ENCODE assay signal across 16 mouse cellular contexts in the genomic region with DNA sequence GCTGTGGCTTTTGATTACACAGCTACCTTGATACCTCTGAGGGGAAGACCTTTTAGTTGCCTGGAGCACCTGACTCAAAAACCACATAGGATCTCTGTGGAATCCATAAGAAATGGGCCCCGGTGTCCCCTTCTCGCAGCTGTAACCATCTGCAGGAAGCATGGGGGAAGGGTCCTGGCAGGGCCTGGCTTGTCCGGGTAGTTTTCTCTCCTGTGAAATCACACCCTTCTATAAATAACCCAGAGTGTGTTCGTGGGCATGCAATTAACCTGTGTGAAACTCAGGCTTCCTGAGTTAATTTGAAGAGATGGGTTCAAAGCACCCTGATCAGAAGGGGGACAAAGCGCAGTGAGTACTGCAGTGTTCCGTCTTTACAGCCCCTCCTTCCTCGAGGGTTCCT. TPM values are rescaled to one million over a fixed set of nuclear protein-coding genes. Genes with fewer than 3 reads are reported as not detected.
DNase-seq lines count a peak whose midpoint lies in the region; ATAC-seq and TF ChIP-seq lines count a peak whose summit lies in the region.
"Had no signal": no experiment of that assay in that cellular context is flagged by ENCODE, and none has a peak within 500 bp of the region (broad histone marks: within the 10 kb centered on the region; RNA-seq: fewer than 3 reads in every experiment).

No protein-coding gene starts in this region.

- no peaks in the 10 kb centered on the region for H3K27me3 ChIP-seq in heart, embryonic 16.5 days (ENCODE audit: control insufficient read depth, insufficient read depth, low read length)
- no peaks in the 10 kb centered on the region for H3K27me3 ChIP-seq in embryonic facial prominence, embryonic 14.5 days (replicated peaks; ENCODE audit: control insufficient read depth, insufficient read depth, low read length)
- no peaks in the 10 kb centered on the region for H3K27me3 ChIP-seq in cerebellum, adult 2 months (ENCODE audit: control insufficient read depth, insufficient read depth, low read length)
- H3K27me3 ChIP-seq: lung, embryonic 15.5 days; megakaryocyte, embryonic 14.5 days; neural tube, embryonic 12.5 days had no signal

- intact Hi-C loops in heart, postnatal 36 days (cut with DNase I) = no loop called here

- no peaks in the 10 kb centered on the region for H3K9me3 ChIP-seq in heart, embryonic 16.5 days (replicated peaks; ENCODE audit: control insufficient read depth, low read length)
- no peaks in the 10 kb centered on the region for H3K9me3 ChIP-seq in embryonic facial prominence, embryonic 14.5 days (ENCODE audit: control insufficient read depth, low read length)
- H3K9me3 ChIP-seq: lung, embryonic 15.5 days; neural tube, embryonic 12.5 days had no signal

- no peak for ATAC-seq in heart, embryonic 16.5 days (replicated peaks; ENCODE audit: extremely low read depth, insufficient read depth, low FRiP score)
- no peak for ATAC-seq in embryonic facial prominence, embryonic 14.5 days (ENCODE audit: low read depth)
- peak; percentile 7 for ATAC-seq in inflammation-experienced regulatory T-cells, adult 6 months

- H3K4me3 ChIP-seq in heart, embryonic 16.5 days (ENCODE audit: low read length) = no peak overlapping the region
- H3K4me3 ChIP-seq in embryonic facial prominence, embryonic 14.5 days (ENCODE audit: low read depth, low read length) = no peak overlapping the region
- H3K4me3 ChIP-seq in cerebellum, adult 2 months (replicated peaks; ENCODE audit: insufficient read depth, low read depth, low read length) = no peak overlapping the region
- H3K4me3 ChIP-seq: lung, embryonic 15.5 days; megakaryocyte, embryonic 14.5 days; neural tube, embryonic 12.5 days had no signal

- peaks cover 35% of the 10 kb centered on the region for H3K4me1 ChIP-seq in heart, embryonic 16.5 days (ENCODE audit: control insufficient read depth, insufficient read depth, low read length)
- peaks cover 73% of the 10 kb centered on the region for H3K4me1 ChIP-seq in embryonic facial prominence, embryonic 14.5 days (ENCODE audit: control insufficient read depth, insufficient read depth, low read length)
- H3K4me1 ChIP-seq in cerebellum, adult 2 months (ENCODE audit: control insufficient read depth, insufficient read depth, low read length) = no peaks in the 10 kb centered on the region
- H3K4me1 ChIP-seq: megakaryocyte, embryonic 14.5 days had no signal

- 29% methylated on average over 7 of the region's 7 CpGs for WGBS in heart, embryonic 16.5 days
- WGBS in embryonic facial prominence, embryonic 14.5 days = 42% methylated on average over 7 of the region's 7 CpGs
- 64% methylated on average over 7 of the region's 7 CpGs for WGBS in cerebellum, adult 2 months

- H3K27ac ChIP-seq in heart, embryonic 16.5 days (ENCODE audit: low read length) = peak overlapping the region; percentile 33; the same call in 1 of the 2 replicates
- 0 out of 2 replicates have a peak overlapping the region, but pooled peaks have one; percentile 16 for H3K27ac ChIP-seq in embryonic facial prominence, embryonic 14.5 days (replicated peaks; ENCODE audit: low read depth, low read length)
- no peak overlapping the region for H3K27ac ChIP-seq in cerebellum, adult 2 months (ENCODE audit: insufficient read depth, low read length)
- H3K27ac ChIP-seq: lung, embryonic 15.5 days had no signal

- TF ChIP-seq CTCF in cerebellum, adult 2 months (IDR thresholded peaks at IDR 0.05; ENCODE audit: borderline replicate concordance, insufficient read depth, low read depth, low read length) = no peak

- no peak for DNase-seq in heart, postnatal 36 days
- DNase-seq in CD4-positive helper T cell, adult 2 months (ENCODE audit: low read depth, low spot score) = peak; percentile 55
- DNase-seq in embryonic facial prominence, embryonic 14.5 days (ENCODE audit: low spot score) = no peak
- DNase-seq in cerebellum, adult 2 months = no peak
- DNase-seq in thymus, adult 18-20 months = no peak
- DNase-seq: cerebellum, adult 18-20 months; kidney, adult 11 months; kidney, postnatal 25 days; layer of hippocampus, postnatal 36 days; right cerebral cortex, adult 18-20 months; thymus, adult 2 months had no signal

- H3K36me3 ChIP-seq in heart, embryonic 16.5 days (ENCODE audit: control insufficient read depth, insufficient read depth) = no peaks in the 10 kb centered on the region
- H3K36me3 ChIP-seq in embryonic facial prominence, embryonic 14.5 days (ENCODE audit: control insufficient read depth, insufficient read depth, low read length) = no peaks in the 10 kb centered on the region
- H3K36me3 ChIP-seq: lung, embryonic 15.5 days; neural tube, embryonic 12.5 days had no signal

- H3K4me2 ChIP-seq in heart, embryonic 16.5 days (ENCODE audit: low read depth, low read length) = peak overlapping the region; percentile 27
- no peak overlapping the region for H3K4me2 ChIP-seq in embryonic facial prominence, embryonic 14.5 days (ENCODE audit: low read depth, low read length)
- H3K4me2 ChIP-seq: lung, embryonic 15.5 days; neural tube, embryonic 12.5 days had no signal

- no peak overlapping the region for H3K9ac ChIP-seq in heart, embryonic 16.5 days (ENCODE audit: low read length)
- peak overlapping the region; percentile 3; the same call in 1 of the 2 replicates for H3K9ac ChIP-seq in embryonic facial prominence, embryonic 14.5 days (ENCODE audit: low read depth, low read length)
- H3K9ac ChIP-seq: lung, embryonic 15.5 days; neural tube, embryonic 12.5 days had no signal

- TF ChIP-seq POLR2A in cerebellum, adult 2 months (IDR thresholded peaks at IDR 0.05; ENCODE audit: borderline replicate concordance, insufficient read depth, low read length) = no peak

RNA-seq across cellular contexts. Expression of a gene that starts 40.5 kb away (rescaled TPM):
- 6.3 and 9.0 TPM in 2 replicates for polyA plus RNA-seq in heart, embryonic 16.5 days (2015; fragmentation: Nextera tagmentation; extraction: Ambion mirVana)
- total RNA-seq in heart, postnatal 36 days (2021) = under 1 TPM; 0.76 to 0.86 TPM
- 16.5 and 20.7 TPM in 2 replicates for polyA plus RNA-seq in embryonic facial prominence, embryonic 14.5 days (2014; fragmentation: Nextera tagmentation; extraction: Ambion mirVana)
- 10 to 100 TPM; 26.0 to 46.3 (median 40.8) TPM for polyA plus RNA-seq in inflammation-experienced regulatory T-cells, adult 6 months (2017; shearing (Covaris generic))
- 1.9 and 2.5 TPM in 2 replicates for polyA plus RNA-seq in cerebellum, adult 2 months (2012; rRNA removed)
